Mouse (Mus musculus): ENCODE measurements around the gene Gm17604. TPM values are rescaled to one million over a fixed set of nuclear protein-coding genes. Genes with fewer than 3 reads are reported as not detected.

Gene Gm17604
- polyA plus RNA-seq (2012; rRNA removed) (not detected in 2 replicates), polyA plus RNA-seq (2014; fragmentation: Nextera tagmentation; extraction: Ambion mirVana) (not detected in 2 replicates)

DNA sequence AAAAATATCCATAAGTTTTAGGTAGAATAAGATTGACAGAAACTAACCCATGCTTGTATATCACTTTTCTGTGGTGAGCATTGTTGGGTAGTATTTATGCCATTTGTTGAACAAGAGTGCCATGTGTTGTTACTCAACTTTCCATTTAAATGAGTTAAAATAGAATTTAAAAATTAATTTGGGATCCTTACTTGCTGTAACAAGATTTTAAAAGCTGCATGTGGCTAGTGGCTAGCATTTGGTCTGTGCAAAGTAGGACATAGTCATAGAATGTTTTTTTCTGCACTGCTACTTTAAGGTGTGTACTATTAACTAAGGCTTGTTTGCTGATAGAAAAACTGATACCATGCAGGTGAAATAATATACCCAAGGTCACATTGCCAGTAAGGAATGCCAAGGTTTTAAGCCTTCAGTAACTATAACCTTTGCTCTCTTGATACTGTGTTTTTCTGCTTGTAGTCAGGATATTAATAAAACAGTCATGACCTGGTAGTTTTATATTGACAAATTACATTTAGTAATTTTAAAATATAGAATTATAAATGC lies at the start of gene Gm17604:
Gene Gm17604 (minus strand): TSS at position 51 of the 546 bp plus-strand sequence.
- TF ChIP-seq EP300 (IDR thresholded peaks at IDR 0.05; ENCODE audit: low read depth) (no peak), CTCF (IDR thresholded peaks at IDR 0.05; ENCODE audit: low read depth) (no peak)
- ATAC-seq (ENCODE audit: insufficient read depth) = no peak
- Histone ChIP-seq H3K9me3 (ENCODE audit: control insufficient read depth, low read length) (no peaks in the 10 kb centered on the region), H3K27ac (no peak within 1 kb of the TSS), H3K27me3 (ENCODE audit: control insufficient read depth, insufficient read depth, low read length) (no peaks in the 10 kb centered on the region), H3K9ac (replicated peaks) (no peak within 1 kb of the TSS), H3K4me1 (replicated peaks; ENCODE audit: control insufficient read depth in 2 of 2, insufficient read depth in 2 of 2, low read length in 1 of 2) (no peaks in the 10 kb centered on the region), H3K36me3 (replicated peaks; ENCODE audit: control insufficient read depth, insufficient read depth, low read depth) (no peaks in the 10 kb centered on the region), H3K4me2 (ENCODE audit: low read depth) (no peak within 1 kb of the TSS), H3K4me3 (ENCODE audit: insufficient read depth in 1 of 2, low read depth in 2 of 2, low read length in 2 of 2) (no peak within 1 kb of the TSS)
- no peak for DNase-seq (ENCODE audit: low read depth in 3 of 3, low spot score in 3 of 3)

DNA sequence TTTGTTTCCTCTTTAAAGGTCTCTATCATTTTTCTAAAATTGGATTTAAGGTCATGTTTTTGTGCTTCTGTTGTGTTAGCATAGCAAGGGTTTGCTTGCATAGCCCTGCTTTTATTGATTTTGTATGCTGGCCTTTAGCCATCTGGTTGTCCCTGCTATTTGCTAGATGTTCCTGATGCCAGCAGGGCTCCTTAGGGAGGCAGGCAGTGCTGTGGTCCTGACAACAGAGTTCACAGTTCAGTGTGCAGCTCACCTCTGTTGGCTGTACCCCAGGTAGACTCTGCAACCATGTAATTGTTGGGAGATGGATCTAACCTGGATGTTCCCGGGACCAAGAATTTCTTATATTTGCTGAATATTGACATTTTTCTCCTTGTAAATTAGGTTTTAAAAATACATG lies 45.3 kb upstream of the Gm17604 start:
- Histone ChIP-seq H3K4me1 (replicated peaks; ENCODE audit: control insufficient read depth in 2 of 2, insufficient read depth in 2 of 2, low read length in 1 of 2) (no peaks in the 10 kb centered on the region), H3K9me3 (ENCODE audit: control insufficient read depth, low read length) (no peaks in the 10 kb centered on the region), H3K4me3 (ENCODE audit: insufficient read depth in 1 of 2, low read depth in 2 of 2, low read length in 2 of 2) (no peak overlapping the region), H3K9ac (replicated peaks) (no peak overlapping the region), H3K4me2 (ENCODE audit: low read depth) (no peak overlapping the region), H3K36me3 (replicated peaks; ENCODE audit: control insufficient read depth, insufficient read depth, low read depth) (no peaks in the 10 kb centered on the region), H3K27me3 (ENCODE audit: control insufficient read depth, insufficient read depth, low read length) (no peaks in the 10 kb centered on the region), H3K27ac (no peak overlapping the region)
- 52% methylated on average over 1 of the region's 1 CpGs for WGBS (ENCODE audit: insufficient replicate concordance)
- DNase-seq (ENCODE audit: low read depth in 3 of 3, low spot score in 3 of 3) = no peak
- 0 out of 2 replicates have a peak, but pooled peaks have one; percentile 37 for ATAC-seq (ENCODE audit: insufficient read depth)
- TF ChIP-seq EP300 (IDR thresholded peaks at IDR 0.05; ENCODE audit: low read depth) (no peak), CTCF (IDR thresholded peaks at IDR 0.05; ENCODE audit: low read depth) (no peak)

DNA sequence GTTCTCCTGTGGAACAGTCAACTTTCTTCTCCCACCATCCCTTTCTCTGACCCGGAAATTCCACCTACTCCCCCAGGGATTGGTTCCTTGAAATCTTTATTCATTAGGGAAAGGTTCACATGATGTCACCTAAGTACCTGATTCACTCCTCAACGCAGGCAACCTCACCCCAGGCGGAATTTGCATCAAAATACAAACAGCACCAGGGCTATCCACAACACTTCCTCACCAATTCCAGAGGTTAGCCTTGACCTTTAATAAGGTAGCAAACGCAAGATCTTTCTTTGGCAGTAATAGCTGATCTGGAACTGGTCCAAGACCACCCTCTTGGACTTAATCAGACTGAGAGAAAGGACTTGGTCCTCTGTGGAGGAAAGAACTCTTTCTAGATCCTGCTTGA lies 1.5 kb downstream of the Gm17604 start:
- 32% methylated on average over 4 of the region's 4 CpGs for WGBS (ENCODE audit: insufficient replicate concordance)

DNA sequence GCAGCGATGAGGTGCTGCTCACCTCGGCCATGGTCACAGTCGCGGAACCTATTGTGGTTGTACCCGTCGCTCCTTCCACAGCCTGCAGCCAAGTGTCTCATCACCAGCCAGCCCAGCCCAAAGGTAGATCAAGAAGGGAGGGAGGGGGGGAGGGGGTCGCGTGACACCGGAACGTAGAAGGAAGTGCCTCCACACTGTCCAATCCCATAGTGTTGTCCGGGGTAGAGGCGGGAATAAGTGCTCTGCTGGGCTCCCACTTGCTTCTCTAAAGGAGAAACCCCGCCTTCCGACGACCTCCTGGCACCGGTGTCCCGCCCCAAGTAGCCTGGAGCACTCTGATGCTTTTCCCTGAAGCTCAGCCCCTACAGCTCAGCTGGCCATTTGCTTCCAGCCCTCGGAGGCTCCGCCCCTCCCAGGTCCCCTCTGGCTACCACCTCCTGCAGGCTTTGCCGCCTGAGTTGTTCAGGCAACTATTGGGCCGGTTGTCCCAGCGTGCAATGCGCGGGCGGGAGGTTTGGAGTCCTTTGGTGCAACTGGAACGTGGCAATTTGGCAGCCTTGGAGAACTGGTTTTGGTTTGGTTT lies 24.3 kb downstream of the Gm17604 start, which contains the start of the genes Mospd2 and Fancb:
Gene Mospd2 (minus strand): TSS at position 183 of the 583 bp plus-strand sequence.
Gene Fancb (plus strand): TSS at position 400 of the 583 bp plus-strand sequence.
- TF ChIP-seq EP300 (IDR thresholded peaks at IDR 0.05; ENCODE audit: low read depth) (no peak), CTCF (IDR thresholded peaks at IDR 0.05; ENCODE audit: low read depth) (no peak)
- Histone ChIP-seq H3K9ac (replicated peaks) (peak within 1 kb of the TSS; percentile 61), H3K9me3 (ENCODE audit: control insufficient read depth, low read length) (no peaks in the 10 kb centered on the region), H3K27ac (peak within 1 kb of the TSS; percentile 50), H3K4me3 (ENCODE audit: insufficient read depth in 1 of 2, low read depth in 2 of 2, low read length in 2 of 2) (peak within 1 kb of the TSS; percentile 65 to 92), H3K4me1 (replicated peaks; ENCODE audit: control insufficient read depth in 2 of 2, insufficient read depth in 2 of 2, low read length in 1 of 2) (peaks cover 0 to 6% of the 10 kb centered on the region in 2 experiments; a peak in 2 of 4 replicates), H3K27me3 (ENCODE audit: control insufficient read depth, insufficient read depth, low read length) (no peaks in the 10 kb centered on the region), H3K4me2 (ENCODE audit: low read depth) (peak within 1 kb of the TSS; percentile 72), H3K36me3 (replicated peaks; ENCODE audit: control insufficient read depth, insufficient read depth, low read depth) (no peaks in the 10 kb centered on the region)
- WGBS (ENCODE audit: insufficient replicate concordance) = 4% methylated on average over 26 of the region's 26 CpGs
- ATAC-seq (ENCODE audit: insufficient read depth) (peak; percentile 99), DNase-seq (ENCODE audit: low read depth in 3 of 3, low spot score in 3 of 3) (peak; percentile 80 to 84 (median 81))

More for the DNA sequence above, 1.5 kb downstream of the Gm17604 start:
- no peaks in the 10 kb centered on the region for H3K27me3 ChIP-seq (ENCODE audit: control insufficient read depth, insufficient read depth, low read length)
- H3K36me3 ChIP-seq (replicated peaks; ENCODE audit: control insufficient read depth, insufficient read depth, low read depth) = no peaks in the 10 kb centered on the region
- DNase-seq (ENCODE audit: low read depth in 3 of 3, low spot score in 3 of 3) = no peak
- no peaks in the 10 kb centered on the region for H3K4me1 ChIP-seq (replicated peaks; ENCODE audit: control insufficient read depth in 2 of 2, insufficient read depth in 2 of 2, low read length in 1 of 2)
- H3K9ac ChIP-seq (replicated peaks) = no peak overlapping the region
- H3K4me2 ChIP-seq (ENCODE audit: low read depth) = no peak overlapping the region
- TF ChIP-seq EP300 (IDR thresholded peaks at IDR 0.05; ENCODE audit: low read depth) (no peak), CTCF (IDR thresholded peaks at IDR 0.05; ENCODE audit: low read depth) (no peak)
- ATAC-seq (ENCODE audit: insufficient read depth) = no peak
- no peak overlapping the region for H3K27ac ChIP-seq
- no peaks in the 10 kb centered on the region for H3K9me3 ChIP-seq (ENCODE audit: control insufficient read depth, low read length)
- H3K4me3 ChIP-seq (ENCODE audit: insufficient read depth in 1 of 2, low read depth in 2 of 2, low read length in 2 of 2) = no peak overlapping the region

DNA sequence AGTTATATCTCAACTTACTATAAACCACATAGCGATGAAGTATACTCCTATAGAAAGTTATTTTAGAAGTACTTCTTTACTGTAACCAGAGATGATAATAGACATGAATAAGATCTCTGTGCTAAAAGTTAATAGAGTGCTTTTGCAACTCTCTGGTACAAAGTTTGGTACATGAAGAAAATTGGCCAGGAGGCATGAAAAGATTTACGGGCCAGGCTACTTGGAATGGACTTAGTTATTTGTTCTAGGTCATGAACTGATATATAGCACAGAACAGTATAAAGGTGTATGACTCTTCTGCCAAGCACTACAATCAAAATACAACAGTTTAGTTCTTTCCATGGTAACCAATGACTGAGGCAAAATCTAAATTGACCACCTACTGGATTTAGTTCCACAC lies 25.8 kb downstream of the Gm17604 start:
- Histone ChIP-seq H3K4me3 (ENCODE audit: insufficient read depth in 1 of 2, low read depth in 2 of 2, low read length in 2 of 2) (no peak overlapping the region), H3K9ac (replicated peaks) (no peak overlapping the region), H3K9me3 (ENCODE audit: control insufficient read depth, low read length) (no peaks in the 10 kb centered on the region), H3K27ac (no peak overlapping the region), H3K27me3 (ENCODE audit: control insufficient read depth, insufficient read depth, low read length) (no peaks in the 10 kb centered on the region), H3K36me3 (replicated peaks; ENCODE audit: control insufficient read depth, insufficient read depth, low read depth) (no peaks in the 10 kb centered on the region), H3K4me1 (replicated peaks; ENCODE audit: control insufficient read depth in 2 of 2, insufficient read depth in 2 of 2, low read length in 1 of 2) (peaks cover 0 to 6% of the 10 kb centered on the region in 2 experiments; a peak in 2 of 4 replicates), H3K4me2 (ENCODE audit: low read depth) (peak overlapping the region; percentile 72; the same call in 1 of the 2 replicates)
- WGBS (ENCODE audit: insufficient replicate concordance) = 90% methylated on average over 2 of the region's 2 CpGs
- DNase-seq (ENCODE audit: low read depth in 3 of 3, low spot score in 3 of 3) (no peak), ATAC-seq (ENCODE audit: insufficient read depth) (no peak)
- TF ChIP-seq CTCF (IDR thresholded peaks at IDR 0.05; ENCODE audit: low read depth) = no peak
- TF ChIP-seq EP300 (IDR thresholded peaks at IDR 0.05; ENCODE audit: low read depth) = no peak

Measured in liver, embryonic 14.5 days (tissue).